Mouse (Mus musculus): ENCODE measurements at regions not wholly inside any gene's neighbourhood (a gene's known extent, or its start where the extent isn't known, plus 50 kb on each side); places are given as distances from the start of the nearest gene placed in this dataset.

- Histone ChIP-seq H3K27ac (no peak overlapping the region), H3K4me3 (replicated peaks) (no peak overlapping the region), H3K27me3 (no peaks in the 10 kb centered on the region), H3K36me3 (no peaks in the 10 kb centered on the region), H3K9ac (no peak overlapping the region), H3K9me3 (replicated peaks) (no peaks in the 10 kb centered on the region), H3K4me2 (no peak overlapping the region), H3K4me1 (replicated peaks) (no peaks in the 10 kb centered on the region)
- 67% methylated on average over 4 of the region's 4 CpGs for WGBS (ENCODE audit: insufficient replicate concordance)
- ATAC-seq (ENCODE audit: low read depth) (no peak), DNase-seq (no peak)
Measured at GRCm38 (mm10) chr3:102386091-102386490, 83.6 kb upstream of the Ngf start.

- Histone ChIP-seq H3K27ac (no peak overlapping the region), H3K4me2 (no peak overlapping the region), H3K9ac (no peak overlapping the region), H3K9me3 (replicated peaks) (no peaks in the 10 kb centered on the region), H3K4me1 (replicated peaks) (no peaks in the 10 kb centered on the region), H3K4me3 (replicated peaks) (no peak overlapping the region), H3K36me3 (no peaks in the 10 kb centered on the region), H3K27me3 (no peaks in the 10 kb centered on the region)
- 51% methylated on average over 2 of the region's 2 CpGs for WGBS (ENCODE audit: insufficient replicate concordance)
- DNase-seq (no peak), ATAC-seq (ENCODE audit: low read depth) (no peak)
Measured at GRCm38 (mm10) chr3:102384596-102384995, 85.1 kb upstream of the Ngf start.

GRCm38 (mm10) chr3:102383671-102384070 is 86.0 kb upstream of the Ngf start:
- no peak overlapping the region for H3K4me3 ChIP-seq (replicated peaks)
- ATAC-seq (ENCODE audit: low read depth) (no peak), DNase-seq (no peak)
- WGBS (ENCODE audit: insufficient replicate concordance), result 46% methylated on average over 8 of the region's 8 CpGs
- no peaks in the 10 kb centered on the region for H3K27me3 ChIP-seq
- H3K9me3 ChIP-seq (replicated peaks), result no peaks in the 10 kb centered on the region
- H3K4me2 ChIP-seq, result no peak overlapping the region
- H3K27ac ChIP-seq, result no peak overlapping the region
- H3K9ac ChIP-seq, result no peak overlapping the region
- no peaks in the 10 kb centered on the region for H3K36me3 ChIP-seq
- H3K4me1 ChIP-seq (replicated peaks), result no peaks in the 10 kb centered on the region

- DNase-seq, result no peak
- no peak overlapping the region for H3K4me2 ChIP-seq
- no peaks in the 10 kb centered on the region for H3K36me3 ChIP-seq
- H3K27ac ChIP-seq, result no peak overlapping the region
- H3K9ac ChIP-seq, result no peak overlapping the region
- WGBS (ENCODE audit: insufficient replicate concordance), result 68% methylated on average over 10 of the region's 10 CpGs
- ATAC-seq (ENCODE audit: low read depth), result no peak
- H3K27me3 ChIP-seq, result no peaks in the 10 kb centered on the region
- no peaks in the 10 kb centered on the region for H3K9me3 ChIP-seq (replicated peaks)
- no peak overlapping the region for H3K4me3 ChIP-seq (replicated peaks)
- no peaks in the 10 kb centered on the region for H3K4me1 ChIP-seq (replicated peaks)
Measured at GRCm38 (mm10) chr3:102381683-102382082, 88.0 kb upstream of the Ngf start.

- 55% methylated on average over 5 of the region's 5 CpGs for WGBS (ENCODE audit: insufficient replicate concordance)
- H3K9ac ChIP-seq, result no peak overlapping the region
- ATAC-seq (ENCODE audit: low read depth), result no peak
Measured at GRCm38 (mm10) chr3:102374381-102375060, 95.2 kb upstream of the Ngf start.

GRCm38 (mm10) chr3:102372205-102372899 is 97.4 kb upstream of the Ngf start:
- no peak overlapping the region for H3K4me3 ChIP-seq (replicated peaks)
- no peak overlapping the region for H3K9ac ChIP-seq
- H3K27me3 ChIP-seq, result no peaks in the 10 kb centered on the region
- no peaks in the 10 kb centered on the region for H3K36me3 ChIP-seq
- H3K4me2 ChIP-seq, result no peak overlapping the region
- no peaks in the 10 kb centered on the region for H3K4me1 ChIP-seq (replicated peaks)
- ATAC-seq (ENCODE audit: low read depth), result no peak
- no peak overlapping the region for H3K27ac ChIP-seq
- no peak for DNase-seq
- no peaks in the 10 kb centered on the region for H3K9me3 ChIP-seq (replicated peaks)
- WGBS (ENCODE audit: insufficient replicate concordance), result 54% methylated on average over 8 of the region's 8 CpGs

More at GRCm38 (mm10) chr3:102374381-102375060, 95.2 kb upstream of the Ngf start:
- no peak overlapping the region for H3K4me2 ChIP-seq
- no peak overlapping the region for H3K27ac ChIP-seq
- H3K27me3 ChIP-seq, result no peaks in the 10 kb centered on the region
- H3K4me1 ChIP-seq (replicated peaks), result no peaks in the 10 kb centered on the region
- no peak overlapping the region for H3K4me3 ChIP-seq (replicated peaks)
- H3K9me3 ChIP-seq (replicated peaks), result no peaks in the 10 kb centered on the region
- no peaks in the 10 kb centered on the region for H3K36me3 ChIP-seq
- DNase-seq, result no peak

GRCm38 (mm10) chr3:102366188-102366587 is 103.5 kb upstream of the Ngf start:
- ATAC-seq (ENCODE audit: low read depth), result no peak
- no peak for DNase-seq
- no peak overlapping the region for H3K9ac ChIP-seq
- no peak overlapping the region for H3K4me3 ChIP-seq (replicated peaks)
- 14% methylated on average over 6 of the region's 6 CpGs for WGBS (ENCODE audit: insufficient replicate concordance)
- H3K27me3 ChIP-seq, result no peaks in the 10 kb centered on the region
- no peaks in the 10 kb centered on the region for H3K9me3 ChIP-seq (replicated peaks)
- H3K27ac ChIP-seq, result no peak overlapping the region
- no peaks in the 10 kb centered on the region for H3K36me3 ChIP-seq
- no peak overlapping the region for H3K4me2 ChIP-seq
- H3K4me1 ChIP-seq (replicated peaks), result no peaks in the 10 kb centered on the region

GRCm38 (mm10) chr3:102364326-102364935 is 105.3 kb upstream of the Ngf start:
- no peak overlapping the region for H3K4me2 ChIP-seq
- WGBS (ENCODE audit: insufficient replicate concordance), result 55% methylated on average over 5 of the region's 5 CpGs
- no peak overlapping the region for H3K4me3 ChIP-seq (replicated peaks)
- no peaks in the 10 kb centered on the region for H3K36me3 ChIP-seq
- no peak for ATAC-seq (ENCODE audit: low read depth)
- no peaks in the 10 kb centered on the region for H3K27me3 ChIP-seq
- no peak overlapping the region for H3K9ac ChIP-seq
- H3K27ac ChIP-seq, result no peak overlapping the region
- H3K4me1 ChIP-seq (replicated peaks), result no peaks in the 10 kb centered on the region
- no peak for DNase-seq
- H3K9me3 ChIP-seq (replicated peaks), result no peaks in the 10 kb centered on the region

- Histone ChIP-seq H3K36me3 (no peaks in the 10 kb centered on the region), H3K9ac (no peak overlapping the region), H3K27ac (no peak overlapping the region), H3K9me3 (replicated peaks) (no peaks in the 10 kb centered on the region), H3K27me3 (no peaks in the 10 kb centered on the region), H3K4me2 (no peak overlapping the region), H3K4me3 (replicated peaks) (no peak overlapping the region), H3K4me1 (replicated peaks) (no peaks in the 10 kb centered on the region)
- DNase-seq, result no peak
- WGBS (ENCODE audit: insufficient replicate concordance), result 61% methylated on average over 9 of the region's 9 CpGs
- no peak for ATAC-seq (ENCODE audit: low read depth)
Measured at GRCm38 (mm10) chr3:102360732-102361280, 108.9 kb upstream of the Ngf start.

GRCm38 (mm10) chr3:102358801-102359200 is 110.9 kb upstream of the Ngf start:
- no peak overlapping the region for H3K9ac ChIP-seq
- H3K4me2 ChIP-seq, result no peak overlapping the region
- H3K27ac ChIP-seq, result no peak overlapping the region
- H3K36me3 ChIP-seq, result no peaks in the 10 kb centered on the region
- ATAC-seq (ENCODE audit: low read depth) (no peak), DNase-seq (no peak)
- H3K4me1 ChIP-seq (replicated peaks), result no peaks in the 10 kb centered on the region
- H3K4me3 ChIP-seq (replicated peaks), result no peak overlapping the region
- no peaks in the 10 kb centered on the region for H3K27me3 ChIP-seq
- H3K9me3 ChIP-seq (replicated peaks), result no peaks in the 10 kb centered on the region
- 66% methylated on average over 4 of the region's 4 CpGs for WGBS (ENCODE audit: insufficient replicate concordance)

- Histone ChIP-seq H3K27ac (no peak overlapping the region), H3K4me2 (no peak overlapping the region), H3K27me3 (no peaks in the 10 kb centered on the region), H3K9ac (no peak overlapping the region), H3K36me3 (no peaks in the 10 kb centered on the region), H3K4me3 (replicated peaks) (no peak overlapping the region), H3K9me3 (replicated peaks) (no peaks in the 10 kb centered on the region), H3K4me1 (replicated peaks) (no peaks in the 10 kb centered on the region)
- 66% methylated on average over 7 of the region's 7 CpGs for WGBS (ENCODE audit: insufficient replicate concordance)
- no peak for DNase-seq
- no peak for ATAC-seq (ENCODE audit: low read depth)
Measured at GRCm38 (mm10) chr3:102357062-102357610, 112.6 kb upstream of the Ngf start.

Data from liver, embryonic 13.5 days (tissue).